Mouse (Mus musculus) testis, adult 2 months (tissue): ENCODE data around the gene Tiparp. TPM values are rescaled to one million over a fixed set of nuclear protein-coding genes. Genes with fewer than 3 reads are reported as not detected.
A peak's percentile ranks its signal among the peaks of the same experiment; 100 is the strongest.

Source experiments
- H3K27ac ChIP-seq: fragments of 200-500 bp; 2 replicates; pipeline ENCODE4 v1.5.1; 2012; ENCODE audit warnings: low read depth, low read length; ENCODE audit not compliant: control insufficient read depth, insufficient read depth
- H3K27me3 ChIP-seq: fragments of 200-500 bp; 2 replicates; pipeline ENCODE4 v1.6.1; 2012; ENCODE audit warnings: mild to moderate bottlenecking, low read length, moderate library complexity; ENCODE audit not compliant: control insufficient read depth, insufficient read depth
- H3K36me3 ChIP-seq: fragments of 200-500 bp; 2 replicates; pipeline ENCODE4 v1.6.1; 2012; ENCODE audit warnings: mild to moderate bottlenecking, low read length; ENCODE audit not compliant: control insufficient read depth, insufficient read depth
- H3K4me1 ChIP-seq: fragments of 200-500 bp; 2 replicates; pipeline ENCODE4 v1.6.1; 2012; ENCODE audit warnings: low read length; ENCODE audit not compliant: control insufficient read depth, insufficient read depth
- H3K4me3 ChIP-seq: fragments of 200-500 bp; 2 replicates; pipeline ENCODE4 v1.5.1; 2012; ENCODE audit warnings: low read depth, mild to moderate bottlenecking, low read length, moderate library complexity, mixed read lengths; ENCODE audit not compliant: control insufficient read depth
- CTCF ChIP-seq: fragments of 200-500 bp; IDR thresholded peaks from 2 replicates; pipeline ENCODE4 v1.5.1; 2012; ENCODE audit warnings: low read depth, mild to moderate bottlenecking, inconsistent platforms, low read length, moderate library complexity; ENCODE audit not compliant: control insufficient read depth, insufficient read depth, insufficient replicate concordance
- POLR2A ChIP-seq: fragments of 200-500 bp; IDR thresholded peaks from 2 replicates; pipeline ENCODE4 v1.6.1; 2012; ENCODE audit warnings: low read depth, mild to moderate bottlenecking, inconsistent platforms, low read length, moderate library complexity; ENCODE audit not compliant: control insufficient read depth
- polyA plus RNA-seq: library from polyadenylated mRNA; depleted of rRNA; stranded (reverse); fragments of >200 nt; gene quantifications from 2 replicates; pipeline ENCODE4 v1.2.3, GENCODE M21; 2012; rRNA removed

Gene Tiparp
- polyA plus RNA-seq, 1 experiment: 3.7 TPM

- Histone ChIP-seq H3K4me3 (no peak overlapping the region), H3K4me1 (no peaks in the 10 kb centered on the region), H3K27ac (no peak overlapping the region), H3K27me3 (no peaks in the 10 kb centered on the region), H3K36me3 (no peaks in the 10 kb centered on the region)
- TF ChIP-seq CTCF: no peak
- no peak for TF ChIP-seq POLR2A
Measured at GRCm38 (mm10) chr3:65594493-65594892, 66.3 kb downstream of the Tiparp start.

- Histone ChIP-seq H3K36me3 (no peaks in the 10 kb centered on the region), H3K4me1 (no peaks in the 10 kb centered on the region), H3K27ac (no peak overlapping the region), H3K27me3 (no peaks in the 10 kb centered on the region), H3K4me3 (no peak overlapping the region)
- TF ChIP-seq CTCF (no peak), POLR2A (no peak)
Measured at GRCm38 (mm10) chr3:65595196-65595595, 67.0 kb downstream of the Tiparp start.

GRCm38 (mm10) chr3:65598071-65598830 lies 70.0 kb downstream of the Tiparp start:
- Histone ChIP-seq H3K27ac (no peak overlapping the region), H3K36me3 (no peaks in the 10 kb centered on the region), H3K27me3 (no peaks in the 10 kb centered on the region), H3K4me3 (no peak overlapping the region), H3K4me1 (no peaks in the 10 kb centered on the region)
- TF ChIP-seq CTCF (no peak), POLR2A (no peak)

DNA sequence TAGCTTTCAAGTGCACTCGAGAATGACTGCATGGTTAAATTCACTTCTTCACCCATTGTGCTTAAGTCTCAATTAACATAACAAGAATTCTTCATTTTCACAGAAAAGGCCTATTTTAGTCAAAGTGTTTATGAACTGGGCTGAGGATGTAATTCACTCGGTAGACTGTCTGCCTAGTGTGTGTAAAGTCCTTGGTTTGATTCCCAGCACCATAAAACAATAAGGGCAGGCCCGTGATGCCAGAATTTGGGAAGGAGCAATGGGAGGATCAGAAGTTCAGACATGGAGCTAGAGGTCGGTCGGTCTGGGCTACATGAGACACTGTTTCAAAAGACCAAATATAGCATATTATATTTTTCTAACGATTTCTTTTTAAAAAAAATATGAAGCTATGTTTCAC lies 70.9 kb downstream of the Tiparp start:
- no peaks in the 10 kb centered on the region for H3K36me3 ChIP-seq
- no peaks in the 10 kb centered on the region for H3K27me3 ChIP-seq
- H3K27ac ChIP-seq: no peak overlapping the region
- no peak overlapping the region for H3K4me3 ChIP-seq
- no peaks in the 10 kb centered on the region for H3K4me1 ChIP-seq
- TF ChIP-seq CTCF: no peak
- TF ChIP-seq POLR2A: no peak

- Histone ChIP-seq H3K27me3 (no peaks in the 10 kb centered on the region), H3K27ac (no peak overlapping the region), H3K4me1 (no peaks in the 10 kb centered on the region), H3K4me3 (no peak overlapping the region), H3K36me3 (no peaks in the 10 kb centered on the region)
- TF ChIP-seq POLR2A (no peak), CTCF (no peak)
Measured at GRCm38 (mm10) chr3:65601291-65602050, 73.3 kb downstream of the Tiparp start.

DNA sequence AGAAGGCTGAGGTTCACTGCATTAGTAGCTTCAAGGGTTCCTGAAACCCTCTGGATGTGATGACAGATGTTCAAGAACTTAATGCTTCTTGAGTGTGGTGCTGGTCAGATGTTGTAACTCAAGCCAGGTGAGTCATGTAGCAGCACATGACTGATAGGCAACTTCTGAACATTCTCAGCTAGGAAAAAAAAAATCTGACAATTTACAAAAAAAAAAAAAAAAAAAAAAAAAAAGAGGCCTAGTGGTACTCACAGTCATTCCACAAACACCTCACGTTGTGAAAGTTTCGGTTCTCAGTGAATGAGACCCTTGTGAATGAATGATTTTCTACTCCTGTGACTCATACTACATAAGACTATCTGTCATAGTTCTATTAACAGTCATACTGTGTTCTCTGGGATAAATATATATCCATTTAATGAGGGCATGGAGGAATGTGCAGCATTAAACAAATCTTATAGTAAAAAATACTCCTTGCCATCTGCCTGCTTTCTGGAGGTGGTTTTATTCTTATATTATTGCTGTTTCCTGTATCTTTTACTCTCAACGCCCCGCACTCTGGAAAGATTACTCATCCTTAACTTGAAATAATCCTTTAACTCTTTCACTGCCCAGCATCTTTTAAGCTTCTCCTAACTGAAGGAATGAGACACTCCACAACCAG lies 75.3 kb downstream of the Tiparp start:
- Histone ChIP-seq H3K36me3 (no peaks in the 10 kb centered on the region), H3K27me3 (no peaks in the 10 kb centered on the region), H3K27ac (no peak overlapping the region), H3K4me1 (no peaks in the 10 kb centered on the region), H3K4me3 (peak overlapping the region; percentile 42; the same call in 1 of the 2 replicates)
- no peak for TF ChIP-seq POLR2A
- TF ChIP-seq CTCF: no peak

Other genes starting within 250 kb of the Tiparp start
- 14.4 and 19.1 TPM in 2 replicates for gene Ssr3, start 135.8 kb upstream of the Tiparp start, polyA plus RNA-seq
- gene Lekr1, start 137.8 kb downstream of the Tiparp start, polyA plus RNA-seq: 8.0 and 8.9 TPM in 2 replicates